Mouse (Mus musculus): ENCODE measurements around the gene Mtch1. TPM values are rescaled to one million over a fixed set of nuclear protein-coding genes. Genes with fewer than 3 reads are reported as not detected.
"Not testable (repeated sequence)": the region's sequence is repeated elsewhere in the genome, so short reads cannot be mapped to it uniquely, and the experiment has no call there.

The Mtch1 gene
- total RNA-seq (2014; rRNA removed; ENCODE audit: low replicate concordance) (357 and 380 TPM in 2 replicates), polyA plus RNA-seq (2015; fragmentation: Nextera tagmentation; extraction: Ambion mirVana) (208 and 209 TPM in 2 replicates)

GRCm38 (mm10) chr17:29347645-29348256 is at the start of gene Mtch1:
Mtch1 (minus strand) TSS chr17:29347934.
- ATAC-seq (ENCODE audit: insufficient read depth, low read depth) (peak; percentile 98), DNase-seq (ENCODE audit: low spot score) (peak; percentile 97)
- Histone ChIP-seq H3K9ac (replicated peaks; ENCODE audit: low read depth, low read length) (peak within 1 kb of the TSS; percentile 85), H3K27ac (ENCODE audit: low read depth) (peak within 1 kb of the TSS; percentile 89), H3K9me3 (replicated peaks; ENCODE audit: control insufficient read depth, low read length) (no peaks in the 10 kb centered on the region), H3K4me2 (ENCODE audit: low read depth, low read length) (peak within 1 kb of the TSS; percentile 74), H3K4me1 (ENCODE audit: control insufficient read depth, insufficient read depth) (peaks cover 9% of the 10 kb centered on the region), H3K36me3 (replicated peaks; ENCODE audit: control insufficient read depth, insufficient read depth, low read length) (peaks cover 12% of the 10 kb centered on the region; the same call in 1 of the 2 replicates), H3K27me3 (ENCODE audit: control insufficient read depth, insufficient read depth, low read length) (no peaks in the 10 kb centered on the region), H3K4me3 (ENCODE audit: low read depth, low read length) (peak within 1 kb of the TSS; percentile 65)
- TF ChIP-seq EP300 (IDR thresholded peaks at IDR 0.05; ENCODE audit: low read depth) (no peak; the same call in 1 of the 2 replicates), CTCF (IDR thresholded peaks at IDR 0.05; ENCODE audit: low read depth) (no peak)
- WGBS, result under 1% methylated on average over 31 of the region's 53 CpGs

GRCm38 (mm10) chr17:29396821-29397242 is 49.1 kb upstream of the Mtch1 start:
- Histone ChIP-seq H3K9ac (replicated peaks; ENCODE audit: low read depth, low read length) (no peak overlapping the region), H3K36me3 (replicated peaks; ENCODE audit: control insufficient read depth, insufficient read depth, low read length) (no peaks in the 10 kb centered on the region), H3K27ac (ENCODE audit: low read depth) (0 out of 2 replicates have a peak overlapping the region, but pooled peaks have one; percentile 52), H3K4me3 (ENCODE audit: low read depth, low read length) (no peak overlapping the region), H3K4me2 (ENCODE audit: low read depth, low read length) (peak overlapping the region; percentile 63; the same call in 1 of the 2 replicates), H3K4me1 (ENCODE audit: control insufficient read depth, insufficient read depth) (peaks cover 27% of the 10 kb centered on the region), H3K9me3 (replicated peaks; ENCODE audit: control insufficient read depth, low read length) (no peaks in the 10 kb centered on the region), H3K27me3 (ENCODE audit: control insufficient read depth, insufficient read depth, low read length) (no peaks in the 10 kb centered on the region)
- ATAC-seq (ENCODE audit: insufficient read depth, low read depth) (peak; percentile 47), DNase-seq (ENCODE audit: low spot score) (peak; percentile 90)
- TF ChIP-seq EP300 (IDR thresholded peaks at IDR 0.05; ENCODE audit: low read depth) (0 out of 2 replicates have a peak, but pooled peaks have one; percentile 32), CTCF (IDR thresholded peaks at IDR 0.05; ENCODE audit: low read depth) (peak; percentile 98)
- 14% methylated on average over 6 of the region's 6 CpGs for WGBS

- DNase-seq (ENCODE audit: low spot score) (no peak), ATAC-seq (ENCODE audit: insufficient read depth, low read depth) (no peak)
- TF ChIP-seq CTCF (IDR thresholded peaks at IDR 0.05; ENCODE audit: low read depth) (no peak), EP300 (IDR thresholded peaks at IDR 0.05; ENCODE audit: low read depth) (no peak)
- no peaks in the 10 kb centered on the region for H3K36me3 ChIP-seq (replicated peaks; ENCODE audit: control insufficient read depth, insufficient read depth, low read length)
- no peak overlapping the region for H3K9ac ChIP-seq (replicated peaks; ENCODE audit: low read depth, low read length)
- H3K4me1 ChIP-seq (ENCODE audit: control insufficient read depth, insufficient read depth), result peaks cover 30% of the 10 kb centered on the region
- H3K9me3 ChIP-seq (replicated peaks; ENCODE audit: control insufficient read depth, low read length), result no peaks in the 10 kb centered on the region
- H3K27me3 ChIP-seq (ENCODE audit: control insufficient read depth, insufficient read depth, low read length), result no peaks in the 10 kb centered on the region
- H3K4me2 ChIP-seq (ENCODE audit: low read depth, low read length), result no peak overlapping the region
- H3K27ac ChIP-seq (ENCODE audit: low read depth), result no peak overlapping the region
- H3K4me3 ChIP-seq (ENCODE audit: low read depth, low read length), result no peak overlapping the region
- WGBS, result 53% methylated on average over 6 of the region's 6 CpGs
Observed at GRCm38 (mm10) chr17:29396056-29396799, 48.5 kb upstream of the Mtch1 start.

- 69% methylated on average over 7 of the region's 7 CpGs for WGBS
- DNase-seq (ENCODE audit: low spot score), result no peak
Observed at GRCm38 (mm10) chr17:29395381-29395780, 47.6 kb upstream of the Mtch1 start.

GRCm38 (mm10) chr17:29394761-29395160 is 47.0 kb upstream of the Mtch1 start:
- H3K4me1 ChIP-seq (ENCODE audit: control insufficient read depth, insufficient read depth), result peaks cover 31% of the 10 kb centered on the region

More at GRCm38 (mm10) chr17:29395381-29395780, 47.6 kb upstream of the Mtch1 start:
- TF ChIP-seq EP300 (IDR thresholded peaks at IDR 0.05; ENCODE audit: low read depth), result no peak
- no peak for TF ChIP-seq CTCF (IDR thresholded peaks at IDR 0.05; ENCODE audit: low read depth)
- no peaks in the 10 kb centered on the region for H3K9me3 ChIP-seq (replicated peaks; ENCODE audit: control insufficient read depth, low read length)
- H3K27me3 ChIP-seq (ENCODE audit: control insufficient read depth, insufficient read depth, low read length), result no peaks in the 10 kb centered on the region
- no peak overlapping the region for H3K9ac ChIP-seq (replicated peaks; ENCODE audit: low read depth, low read length)
- no peak for ATAC-seq (ENCODE audit: insufficient read depth, low read depth)
- 0 out of 2 replicates have a peak overlapping the region, but pooled peaks have one; percentile 1 for H3K4me2 ChIP-seq (ENCODE audit: low read depth, low read length)
- H3K27ac ChIP-seq (ENCODE audit: low read depth), result peak overlapping the region; percentile 18; the same call in 1 of the 2 replicates
- peaks cover 31% of the 10 kb centered on the region for H3K4me1 ChIP-seq (ENCODE audit: control insufficient read depth, insufficient read depth)
- no peaks in the 10 kb centered on the region for H3K36me3 ChIP-seq (replicated peaks; ENCODE audit: control insufficient read depth, insufficient read depth, low read length)
- H3K4me3 ChIP-seq (ENCODE audit: low read depth, low read length), result no peak overlapping the region

More at GRCm38 (mm10) chr17:29394761-29395160, 47.0 kb upstream of the Mtch1 start:
- WGBS, result 84% methylated on average over 2 of the region's 2 CpGs
- H3K27me3 ChIP-seq (ENCODE audit: control insufficient read depth, insufficient read depth, low read length); H3K36me3 ChIP-seq (replicated peaks; ENCODE audit: control insufficient read depth, insufficient read depth, low read length); H3K4me3 ChIP-seq (ENCODE audit: low read depth, low read length); DNase-seq (ENCODE audit: low spot score); H3K9me3 ChIP-seq (replicated peaks; ENCODE audit: control insufficient read depth, low read length); H3K9ac ChIP-seq (replicated peaks; ENCODE audit: low read depth, low read length); ATAC-seq (ENCODE audit: insufficient read depth, low read depth); H3K4me2 ChIP-seq (ENCODE audit: low read depth, low read length): not testable (repeated sequence)
- peak overlapping the region; percentile 18; the same call in 1 of the 2 replicates for H3K27ac ChIP-seq (ENCODE audit: low read depth)

All from heart, postnatal 0 days (tissue).